Mouse (Mus musculus) testis, adult 2 months (tissue): ENCODE results near the gene Fam189b.

Source experiments
- CTCF ChIP-seq: fragments of 200-500 bp; IDR thresholded peaks from 2 replicates; pipeline ENCODE4 v1.5.1; 2012; ENCODE audit warnings: low read depth, mild to moderate bottlenecking, inconsistent platforms, low read length, moderate library complexity; ENCODE audit not compliant: control insufficient read depth, insufficient read depth, insufficient replicate concordance
- POLR2A ChIP-seq: fragments of 200-500 bp; IDR thresholded peaks from 2 replicates; pipeline ENCODE4 v1.6.1; 2012; ENCODE audit warnings: low read depth, mild to moderate bottlenecking, inconsistent platforms, low read length, moderate library complexity; ENCODE audit not compliant: control insufficient read depth

DNA sequence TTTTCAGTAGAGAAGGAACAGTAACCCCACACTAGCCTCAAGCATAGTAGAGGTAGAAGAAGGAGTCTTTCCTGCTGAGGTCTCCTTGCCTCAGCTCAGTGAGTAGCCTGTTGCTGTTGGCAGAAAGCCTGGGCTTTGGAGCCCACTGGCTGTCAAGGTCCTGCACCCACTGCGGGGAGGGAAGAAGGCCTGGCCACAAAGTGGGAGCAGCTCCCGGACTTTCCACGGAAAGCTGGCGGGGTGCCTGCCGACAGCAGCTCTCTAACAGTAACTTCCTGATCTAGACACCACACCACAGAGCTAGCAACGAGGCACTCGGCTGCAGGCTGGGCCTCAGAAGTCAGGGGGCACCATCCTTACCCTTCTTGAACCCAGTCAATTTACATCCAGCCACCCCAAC is 27.8 kb downstream of the Fam189b start:
- TF ChIP-seq CTCF (no peak), POLR2A (no peak)
